Mouse (Mus musculus) T-helper 2 cell (primary cell): ENCODE data around the gene Atxn1.

ENCODE experiments used
- in situ Hi-C: fragments of 300-600 bp; cut with MboI, MseI; formaldehyde crosslinking; loops from one replicate; pipeline ENCODE4 v1.15.1; 2025; ENCODE audit warnings: high pct_unique_total_duplicates

Gene Atxn1

DNA sequence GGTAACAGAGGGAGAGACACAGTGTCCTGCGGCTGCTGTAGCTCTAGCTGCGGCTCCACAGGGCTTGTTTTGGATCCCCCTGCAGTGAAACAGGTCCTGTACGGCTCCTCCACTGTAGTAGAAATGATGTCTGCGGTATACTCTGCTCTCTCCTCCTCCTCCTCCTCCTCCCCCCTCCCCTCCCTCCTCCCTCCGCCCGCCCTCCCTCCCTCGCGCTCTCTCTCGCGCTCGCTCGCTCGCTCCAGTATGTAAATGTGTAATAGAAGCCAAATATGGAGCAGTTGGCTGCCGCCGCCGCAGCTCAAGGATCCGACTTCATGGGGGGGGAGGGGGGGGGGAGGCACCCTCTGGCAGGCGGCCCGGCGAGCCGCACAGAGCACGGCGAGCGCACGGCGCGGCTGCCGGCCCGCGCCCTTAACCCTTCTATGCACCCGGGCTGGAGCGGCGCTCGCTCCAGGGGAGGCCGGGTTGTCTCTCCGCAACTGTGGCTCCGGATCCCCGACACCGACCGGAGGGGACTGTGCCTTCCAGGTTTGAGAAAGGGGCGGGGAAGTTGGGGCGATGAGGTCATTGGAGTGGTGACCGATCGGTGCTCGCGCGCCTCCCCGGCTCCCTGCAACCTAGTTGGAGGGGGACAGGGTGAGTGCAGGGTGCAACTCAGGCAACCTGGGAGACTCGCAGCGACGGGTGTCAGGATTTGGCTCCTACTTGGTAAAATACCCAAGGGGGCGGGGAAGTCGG is at the start of gene Atxn1:
Gene Atxn1, minus strand, starts transcription at position 156 of the 741 bp plus-strand sequence.
- in situ Hi-C loops, result loop anchor here (5.0 kb wide), 1 partner anchor 273 kb away; no protein-coding TSS in a partner anchor

DNA sequence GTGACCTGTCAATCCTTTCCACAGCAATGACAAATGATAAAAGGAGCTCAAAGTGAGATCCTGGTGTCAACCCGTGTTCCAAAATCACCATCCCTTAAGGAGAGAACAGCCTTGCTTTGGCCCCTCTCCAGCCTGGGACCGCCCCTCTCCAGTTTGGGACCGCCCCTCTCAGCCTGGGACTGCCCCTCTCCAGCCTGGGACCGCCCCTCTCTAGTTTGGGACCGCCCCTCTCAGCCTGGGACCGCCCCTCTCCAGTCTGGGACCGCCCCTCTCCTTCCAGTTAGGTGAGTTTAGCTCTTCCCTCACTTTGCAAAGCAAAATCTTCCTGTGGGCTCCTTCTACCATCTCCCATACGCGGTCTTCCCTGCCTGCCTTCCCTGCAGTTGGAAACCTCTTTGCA is 46.4 kb upstream of the Atxn1 start:
- in situ Hi-C loops, result no loop called here

DNA sequence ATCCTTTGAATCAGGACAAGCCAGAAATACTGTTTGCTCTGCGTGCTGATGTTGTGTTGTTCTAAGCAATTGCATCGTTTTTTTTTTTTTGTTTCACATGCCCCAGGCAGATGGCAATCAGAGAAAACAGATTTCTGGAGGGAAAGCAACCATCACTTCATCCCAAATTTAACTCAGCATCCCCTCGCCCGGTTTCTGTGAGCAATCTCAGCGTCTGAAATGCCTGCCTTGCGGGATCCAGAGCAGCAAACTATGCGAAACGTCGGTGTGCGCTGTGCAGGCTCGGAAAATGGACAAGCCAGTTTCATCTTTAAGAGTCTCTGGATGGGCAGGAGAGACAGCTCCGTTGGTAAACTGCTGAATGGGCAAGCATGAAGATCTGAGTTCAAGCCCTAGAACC is 45.3 kb upstream of the Atxn1 start:
- in situ Hi-C loops, result no loop called here

DNA sequence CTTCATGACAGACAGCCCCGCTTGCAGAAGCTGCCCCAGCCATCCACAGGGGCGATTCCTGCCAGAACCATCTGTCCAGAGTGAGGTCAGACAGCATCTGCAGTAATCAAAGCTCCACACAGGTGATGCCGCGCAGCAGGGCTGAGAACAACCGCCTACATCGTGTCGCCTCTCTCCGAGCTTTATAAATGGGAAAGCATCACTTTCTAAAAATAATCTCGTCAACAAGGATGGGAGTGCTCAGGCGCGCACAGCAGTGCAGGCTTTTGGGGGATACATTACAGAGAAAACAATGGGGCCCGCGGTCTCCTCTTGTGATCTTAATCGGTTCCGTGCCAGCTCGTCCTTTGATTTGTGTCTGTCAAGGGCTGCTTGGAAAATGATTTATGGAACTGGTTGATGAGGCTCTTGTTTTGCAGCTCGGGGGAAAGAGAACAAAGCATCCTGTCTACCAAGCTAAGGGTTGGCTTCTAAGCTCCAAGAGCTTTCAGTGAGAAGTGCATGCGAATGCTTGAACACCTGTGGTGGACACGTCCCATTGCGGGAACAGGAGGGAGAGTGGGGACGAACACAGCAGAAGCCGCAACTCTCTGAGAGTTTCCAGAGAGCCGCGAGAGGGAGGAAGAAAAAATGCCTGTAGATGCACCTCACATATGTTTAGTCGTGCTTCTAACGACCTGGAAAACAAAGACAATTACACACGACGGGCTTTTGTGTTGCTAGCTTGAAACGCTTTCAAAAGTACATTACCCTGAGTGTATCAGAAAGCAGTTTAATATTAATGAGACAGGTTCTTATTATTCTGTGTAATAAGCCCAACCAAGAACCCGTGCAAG is 44.2 kb upstream of the Atxn1 start:
- in situ Hi-C loops, result no loop called here

DNA sequence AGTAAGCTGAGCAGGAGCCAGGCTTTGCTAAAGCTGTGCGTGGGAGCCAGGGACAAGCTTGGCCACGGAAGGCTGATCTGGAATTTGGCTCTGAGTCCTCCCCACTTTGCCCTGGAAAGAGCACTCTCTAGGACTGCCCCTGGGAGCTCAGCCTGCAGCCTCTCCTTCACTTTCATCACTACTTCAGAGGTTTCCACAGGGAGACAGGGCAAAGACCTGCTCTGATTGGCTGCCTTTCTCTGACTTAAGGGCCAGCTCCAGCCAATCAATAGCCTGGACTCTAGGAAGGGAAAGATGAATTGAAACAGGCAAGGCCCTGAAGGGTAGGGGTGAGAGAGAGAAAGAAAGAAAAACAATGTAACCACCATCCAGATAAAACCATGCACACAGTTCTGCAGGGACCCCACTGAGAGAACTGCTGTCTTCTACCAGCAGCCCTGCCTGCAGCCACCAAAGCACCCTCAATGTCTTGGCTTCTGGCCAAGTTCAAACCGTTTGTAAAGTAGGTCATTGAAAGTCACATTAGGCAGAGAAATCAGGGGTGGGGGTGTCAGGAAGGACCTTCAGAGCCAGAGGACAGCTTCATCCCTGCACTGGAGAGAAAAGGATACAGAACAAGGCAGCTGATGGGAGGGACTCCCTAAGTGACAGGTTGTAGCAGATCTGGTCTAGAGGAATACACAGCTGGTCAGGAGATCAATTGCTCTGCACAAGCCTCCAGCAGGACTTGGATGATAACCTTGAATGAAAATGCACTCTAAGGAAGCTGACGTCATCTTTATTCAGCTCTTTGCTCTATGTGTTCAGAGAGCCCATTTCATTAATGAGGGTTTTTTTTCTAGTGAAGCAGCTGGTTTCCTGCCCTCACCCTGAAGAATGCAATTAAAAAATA is 41.6 kb upstream of the Atxn1 start:
- in situ Hi-C loops, result no loop called here

DNA sequence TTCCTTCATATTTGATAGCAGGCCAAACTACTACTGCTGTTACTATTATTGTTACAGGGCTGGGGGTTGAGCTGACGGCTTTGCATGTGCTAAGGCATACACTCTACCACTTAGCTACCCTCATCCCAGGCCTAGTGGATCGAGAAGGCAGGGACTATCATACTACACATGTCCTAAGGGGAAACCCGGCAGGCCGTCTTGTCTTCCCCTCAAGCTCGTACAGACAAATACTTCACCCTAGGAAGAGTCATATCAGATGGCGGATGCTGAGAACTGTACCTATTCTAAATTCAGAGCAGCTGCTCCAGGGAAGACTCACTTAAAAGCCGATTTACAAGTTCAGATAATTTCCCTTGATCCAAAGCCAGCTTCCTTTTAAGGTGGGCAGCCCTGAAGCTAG is 40.8 kb upstream of the Atxn1 start:
- in situ Hi-C loops, result no loop called here

DNA sequence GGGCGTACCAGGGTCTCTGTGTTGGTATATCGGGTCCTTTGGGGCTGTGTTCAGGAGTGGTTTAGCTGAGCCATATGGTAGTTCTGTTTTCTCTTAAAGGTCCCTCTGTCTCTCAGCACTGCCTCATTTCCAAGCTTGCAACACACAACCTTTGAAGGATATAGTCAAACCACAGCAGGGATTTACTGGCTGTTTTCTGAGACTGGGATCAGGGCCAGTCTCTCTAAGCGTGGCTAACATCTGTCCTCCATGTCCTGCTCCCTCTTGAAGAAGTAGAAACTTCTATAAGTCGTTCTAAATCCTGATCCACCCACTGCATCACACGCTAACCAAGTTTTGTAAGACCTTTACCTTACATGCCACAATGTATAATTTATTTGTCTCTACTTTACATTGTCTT is 36.5 kb upstream of the Atxn1 start:
- in situ Hi-C loops, result no loop called here

DNA sequence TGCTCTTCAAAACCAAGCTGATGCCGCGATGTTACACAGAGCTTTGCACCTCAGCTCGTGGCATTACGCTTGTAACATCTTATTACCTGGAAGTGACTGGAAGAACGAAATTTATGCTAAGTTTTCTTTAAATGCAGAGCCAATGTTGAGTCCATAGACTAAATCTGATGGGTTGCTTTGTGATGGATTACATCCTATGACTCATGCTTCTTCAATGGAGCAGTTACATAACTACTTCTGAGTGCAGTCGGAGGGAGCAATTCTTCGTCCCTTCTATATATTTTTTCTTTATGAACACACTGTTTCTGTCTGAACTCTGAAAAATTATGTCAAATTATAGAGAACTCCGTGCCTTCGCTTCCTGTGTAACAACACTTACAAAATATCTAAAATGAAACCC is 28.1 kb upstream of the Atxn1 start:
- in situ Hi-C loops, result loop anchor here (10.0 kb wide), 1 partner anchor 142 kb away; no protein-coding TSS in a partner anchor

DNA sequence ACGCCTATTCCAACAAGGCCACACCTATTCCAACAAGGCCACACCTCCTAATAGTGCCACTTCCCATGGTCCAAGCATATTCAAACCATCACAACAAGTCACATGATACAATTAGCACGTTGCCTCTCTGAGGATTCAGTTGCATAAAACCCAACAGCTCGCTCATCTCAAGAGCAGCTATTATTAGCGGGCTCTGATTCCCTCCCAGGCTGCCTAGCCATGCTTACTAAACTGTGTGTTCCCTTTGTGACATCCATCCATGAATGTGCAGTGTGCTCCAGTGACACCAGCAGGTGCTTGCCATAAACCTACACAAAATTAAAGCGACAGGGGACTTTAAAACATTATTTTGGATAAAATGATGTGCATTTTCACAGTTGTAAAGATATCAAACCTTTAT is 25.7 kb upstream of the Atxn1 start:
- in situ Hi-C loops, result loop anchor here (10.0 kb wide), 1 partner anchor 144 kb away; no protein-coding TSS in a partner anchor

DNA sequence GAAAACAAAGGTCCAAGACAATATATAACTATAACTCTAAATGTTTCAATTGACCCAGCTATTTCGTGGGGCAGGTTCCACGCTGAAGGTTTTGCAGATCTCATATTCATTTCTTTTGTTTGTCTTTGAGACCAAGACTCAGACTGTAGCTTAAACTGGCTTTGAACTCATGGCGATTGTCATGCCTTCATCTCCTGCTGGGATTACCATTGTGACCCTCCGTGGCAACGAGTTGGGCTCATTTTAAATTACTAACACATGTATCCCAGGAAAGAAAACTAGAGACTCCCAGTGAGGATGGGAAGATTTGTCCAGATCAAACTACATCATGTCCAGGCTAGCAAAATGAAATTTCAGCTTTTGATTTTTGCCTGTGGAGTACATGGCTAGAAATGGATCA is 14.4 kb upstream of the Atxn1 start:
- in situ Hi-C loops, result no loop called here

DNA sequence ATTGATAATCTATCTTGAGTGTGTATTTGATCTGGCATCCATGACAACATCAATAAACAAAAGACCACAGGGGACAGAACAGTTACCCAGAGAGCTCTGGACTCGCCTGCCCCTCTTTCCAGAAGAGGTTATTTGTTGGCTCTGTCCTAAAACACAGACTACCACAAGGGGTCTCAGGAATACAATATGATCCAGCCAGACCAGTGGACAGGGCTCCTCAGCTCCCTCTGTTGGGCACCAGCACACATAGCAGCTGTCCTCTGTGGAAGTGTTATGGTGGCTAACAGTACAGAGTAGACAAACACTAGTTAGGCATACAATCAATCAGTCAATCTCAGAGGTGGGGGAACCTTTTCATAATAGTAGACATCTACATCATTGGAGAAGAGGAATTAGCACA is 12.1 kb upstream of the Atxn1 start:
- in situ Hi-C loops, result no loop called here

DNA sequence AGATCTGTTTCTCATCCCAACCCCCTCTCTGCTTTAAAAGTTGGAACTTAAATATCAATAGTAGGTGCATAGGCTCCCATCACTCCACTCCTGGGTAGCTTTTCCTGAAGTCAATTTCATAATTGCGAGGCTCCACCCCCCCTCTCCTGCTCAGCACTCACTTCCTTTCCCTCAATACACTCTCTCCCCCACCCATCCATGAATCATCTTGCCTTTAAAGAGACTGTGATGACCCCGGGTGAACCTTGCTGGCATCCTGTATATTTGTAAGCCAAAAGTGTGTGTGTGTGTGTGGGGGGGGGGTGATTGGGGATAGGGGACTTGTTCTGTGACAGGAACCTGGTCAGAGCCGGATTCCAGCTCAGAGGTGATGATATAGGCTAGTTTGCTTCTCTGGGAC is 9.8 kb upstream of the Atxn1 start:
- in situ Hi-C loops, result no loop called here

DNA sequence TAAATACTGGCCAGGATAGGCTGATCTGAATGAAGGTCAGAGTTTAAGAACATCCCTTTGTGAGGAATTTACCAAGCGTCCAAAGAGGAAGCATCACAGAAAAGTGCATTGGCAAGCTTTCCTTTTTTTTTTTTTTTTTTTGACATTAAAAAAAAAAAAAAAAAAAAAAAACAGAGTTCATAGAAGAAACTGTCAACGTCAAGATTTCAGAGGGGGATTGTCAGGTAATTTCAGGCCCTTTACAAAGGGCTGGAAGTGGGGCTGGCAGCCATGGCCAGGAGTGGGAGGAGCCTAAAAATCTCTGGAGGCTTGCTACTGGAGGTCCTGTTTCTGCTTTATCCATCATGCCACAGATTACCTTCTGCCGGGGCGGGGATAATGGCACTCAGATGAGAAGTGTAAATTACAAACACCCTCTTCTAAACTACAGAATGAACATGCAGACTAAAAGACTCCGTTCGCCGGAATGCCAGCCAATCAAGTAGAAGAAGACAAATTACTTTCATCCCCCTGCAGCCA is 9.2 kb upstream of the Atxn1 start:
- in situ Hi-C loops, result no loop called here

DNA sequence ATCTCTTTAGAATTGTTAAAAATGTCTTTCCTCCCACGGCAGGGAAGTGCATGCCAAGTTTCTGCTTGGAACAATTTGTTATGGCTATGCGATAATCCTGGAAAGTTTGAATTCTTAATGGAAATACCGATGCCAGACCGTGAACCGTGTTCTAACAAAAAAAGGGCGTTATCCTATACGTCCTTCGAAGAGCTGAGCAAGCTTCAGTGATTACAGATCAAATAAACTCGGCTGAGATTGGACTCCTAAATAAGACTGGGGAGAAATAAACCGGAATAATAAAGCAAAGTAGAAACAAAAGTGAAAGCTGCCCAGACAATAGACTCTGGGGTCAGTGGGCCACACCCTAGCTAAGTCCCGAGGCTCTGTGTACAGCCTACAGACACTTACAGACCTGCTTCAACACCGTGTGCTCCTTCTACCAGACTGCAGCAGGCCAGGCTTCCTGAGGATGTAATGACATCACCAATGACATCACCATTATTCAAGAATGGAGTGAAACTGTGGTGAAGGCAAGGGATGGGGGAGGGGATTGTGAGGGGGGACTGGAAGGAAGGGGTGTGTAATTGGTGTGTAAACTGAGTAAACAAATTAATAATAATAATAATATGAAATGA is 6.2 kb upstream of the Atxn1 start:
- in situ Hi-C loops, result no loop called here

DNA sequence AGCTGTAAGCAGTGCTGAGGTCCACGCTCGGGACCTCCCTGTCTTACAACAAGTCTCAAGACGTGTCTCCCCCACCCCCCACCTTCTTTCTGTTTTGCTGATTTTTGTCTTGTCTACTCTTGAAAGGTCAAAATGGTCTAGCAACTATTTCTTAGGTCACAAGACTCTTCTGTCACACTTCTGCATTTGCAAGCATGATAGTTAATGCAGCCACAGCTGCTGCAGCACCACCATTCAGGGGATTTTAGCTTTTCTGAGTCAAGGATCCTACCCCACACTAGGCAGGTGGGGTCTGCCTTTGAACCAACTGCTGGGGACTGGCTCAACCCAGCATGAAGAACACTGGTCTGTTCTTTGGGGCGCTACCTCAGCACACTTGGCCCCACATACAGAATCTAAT is 3.4 kb upstream of the Atxn1 start:
- in situ Hi-C loops, result loop anchor here (5.0 kb wide), 1 partner anchor 276 kb away; no protein-coding TSS in a partner anchor

DNA sequence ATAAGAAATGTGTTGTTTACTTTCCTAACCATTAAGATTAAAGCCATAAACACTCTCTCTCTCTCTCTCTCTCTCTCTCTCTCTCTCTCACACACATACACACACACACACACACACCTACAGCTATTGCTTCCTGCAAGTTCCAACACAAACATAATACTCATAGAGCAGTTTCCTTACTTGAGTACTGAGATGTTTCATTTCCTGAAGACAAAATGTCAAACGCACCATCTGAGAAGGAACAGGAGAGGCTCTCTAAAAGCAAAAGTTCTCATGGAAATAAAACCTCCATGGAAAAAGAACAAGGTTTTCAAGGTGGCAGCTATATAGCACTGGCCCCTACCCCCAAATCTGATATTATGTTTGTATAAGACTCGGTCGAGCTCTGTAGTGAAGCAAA is 2.6 kb upstream of the Atxn1 start:
- in situ Hi-C loops, result loop anchor here (5.0 kb wide), 1 partner anchor 275 kb away; no protein-coding TSS in a partner anchor

DNA sequence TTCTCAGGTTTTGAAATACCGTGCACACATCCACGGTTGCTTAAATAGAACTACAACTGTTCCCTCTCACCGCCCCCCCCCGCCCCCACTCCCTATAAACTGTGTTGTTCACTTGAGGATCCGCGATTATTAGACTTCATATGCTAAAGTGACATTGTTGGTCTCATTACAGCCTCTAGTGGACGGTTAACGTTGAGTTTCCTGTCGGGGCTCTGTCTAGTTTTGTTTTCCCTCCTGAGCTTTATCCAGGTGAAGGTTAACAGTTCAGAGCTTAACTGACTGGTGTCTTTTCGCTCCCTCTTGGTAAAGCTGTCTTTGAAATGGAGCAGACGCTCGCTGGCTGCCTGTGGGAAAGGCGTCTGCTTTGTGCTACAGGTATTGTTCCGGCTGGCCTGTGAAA is 1.8 kb upstream of the Atxn1 start:
- in situ Hi-C loops, result loop anchor here (5.0 kb wide), 1 partner anchor 274 kb away; no protein-coding TSS in a partner anchor

DNA sequence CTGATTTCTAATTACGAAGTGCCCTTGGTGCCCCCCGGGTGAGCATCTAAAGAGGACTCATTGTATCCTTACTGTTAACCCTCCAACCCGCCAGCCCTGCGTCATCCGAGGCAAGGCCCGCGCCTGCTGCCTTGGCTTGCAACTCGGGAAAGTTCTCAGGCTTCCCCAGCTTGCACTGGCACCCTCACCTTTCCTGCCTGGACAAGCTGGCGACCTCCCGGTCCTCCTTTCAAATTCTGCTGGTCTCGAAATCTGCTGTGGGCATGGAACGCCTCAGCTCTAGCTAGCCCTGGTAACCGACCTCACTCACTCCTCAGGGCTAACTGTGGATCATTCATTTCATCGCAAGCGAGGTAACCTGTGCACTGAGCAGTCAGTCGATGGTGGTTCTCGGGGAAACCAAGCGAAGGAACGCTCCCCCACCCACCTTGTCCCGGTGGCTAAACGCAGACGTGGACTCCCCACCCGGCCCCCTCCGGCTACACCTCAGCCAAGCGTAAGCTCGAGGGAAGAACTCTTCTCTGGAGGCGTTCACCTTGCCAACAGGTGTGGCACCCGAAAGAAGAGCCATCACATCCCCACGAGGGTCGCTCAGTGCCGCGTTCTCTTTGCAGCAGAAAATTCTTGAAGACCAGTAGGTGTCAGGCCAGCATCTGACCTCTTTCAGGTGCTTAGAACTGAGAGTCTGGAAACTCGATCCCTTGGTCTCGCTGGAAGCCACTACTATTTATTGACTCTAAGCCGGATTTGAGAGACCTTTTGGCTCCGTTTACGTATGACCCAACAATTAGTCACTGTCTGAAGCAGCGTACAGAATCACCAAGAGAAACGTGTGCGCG is 1.0 kb upstream of the Atxn1 start:
- in situ Hi-C loops, result loop anchor here (5.0 kb wide), 1 partner anchor 274 kb away; no protein-coding TSS in a partner anchor

DNA sequence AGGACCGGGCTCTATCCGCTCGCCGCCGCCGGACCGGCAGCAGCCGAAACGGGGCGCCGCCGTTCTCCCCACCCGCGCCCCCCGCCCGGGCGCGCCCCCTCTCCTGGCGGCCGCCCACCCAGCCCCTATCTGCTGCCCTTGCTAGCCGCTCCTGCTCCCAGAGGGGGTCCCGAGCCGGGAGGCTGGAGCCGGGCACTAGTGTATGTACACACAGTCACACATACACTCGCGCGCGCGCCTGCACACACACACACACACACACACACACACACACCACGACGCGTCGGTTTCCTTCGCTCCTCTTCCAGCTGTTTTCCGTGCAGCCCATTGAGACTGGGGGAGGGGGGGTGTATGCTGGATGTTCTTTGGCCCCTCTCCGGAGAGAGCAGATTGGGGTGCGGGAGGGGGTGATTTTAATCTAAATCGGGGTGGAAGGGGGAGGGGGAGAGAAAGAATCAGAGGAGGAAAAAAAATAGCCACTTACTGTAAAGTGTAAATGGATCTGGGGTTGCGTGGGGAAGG is 416 bp downstream of the Atxn1 start:
- in situ Hi-C loops, result no loop called here
